Mouse (Mus musculus): ENCODE measurements around the gene Tdrd1. TPM values are rescaled to one million over a fixed set of nuclear protein-coding genes. Genes with fewer than 3 reads are reported as not detected.

The Tdrd1 gene
- total RNA-seq, 1 experiment: 0.94 TPM

DNA sequence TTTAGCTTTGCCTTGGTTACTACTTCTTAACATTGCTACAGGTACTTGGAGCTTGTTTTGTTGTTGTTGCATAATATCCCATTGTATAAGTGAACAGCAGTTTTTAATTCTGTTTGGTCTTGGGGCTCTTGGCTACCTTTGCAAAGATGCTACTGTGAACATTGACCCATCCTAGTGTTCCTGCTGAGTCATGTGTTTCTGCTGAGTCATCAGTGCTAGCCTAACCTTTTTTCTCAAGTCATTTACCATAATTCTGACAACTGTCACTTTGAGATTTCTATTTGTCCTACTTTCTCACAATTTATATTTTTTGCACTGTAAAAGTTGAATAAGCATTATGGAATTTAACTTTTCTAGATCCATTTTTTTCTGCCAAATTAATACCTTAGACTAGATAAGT lies 26.6 kb downstream of the Tdrd1 start:
- TF ChIP-seq MAFK (IDR thresholded peaks at IDR 0.05; ENCODE audit: insufficient read depth, low read depth, low read length) (peak; percentile 90), ZNF384 (IDR thresholded peaks at IDR 0.05; ENCODE audit: low read depth, low read length) (no peak)
- no peak overlapping the region for H3K4me3 ChIP-seq (ENCODE audit: insufficient read depth in 1 of 2, low read depth in 1 of 2, low read length in 2 of 2, poor library complexity in 1 of 2, severe bottlenecking in 1 of 2)
- H3K36me3 ChIP-seq (ENCODE audit: control insufficient read depth, insufficient read depth, low read length, poor library complexity, severe bottlenecking): no peaks in the 10 kb centered on the region
- DNase-seq (ENCODE audit: low read depth, low spot score): no peak
- H3K9me3 ChIP-seq (ENCODE audit: control insufficient read depth, insufficient read depth, low read depth, low read length): no peaks in the 10 kb centered on the region
- no peak overlapping the region for H3K27ac ChIP-seq (ENCODE audit: insufficient read depth, low read depth, low read length, poor library complexity, severe bottlenecking)
- H3K9ac ChIP-seq (ENCODE audit: insufficient read depth, low read depth, low read length, poor library complexity, severe bottlenecking): no peak overlapping the region
- in situ Hi-C loops (cut with MboI; ENCODE audit: low sequenced_read_pairs in 2 of 2, unreplicated experiment in 2 of 2): no loop called here
- H3K4me1 ChIP-seq (ENCODE audit: control insufficient read depth in 2 of 2, insufficient read depth in 2 of 2, low read length in 2 of 2, poor library complexity in 1 of 2): no peaks in the 10 kb centered on the region

DNA sequence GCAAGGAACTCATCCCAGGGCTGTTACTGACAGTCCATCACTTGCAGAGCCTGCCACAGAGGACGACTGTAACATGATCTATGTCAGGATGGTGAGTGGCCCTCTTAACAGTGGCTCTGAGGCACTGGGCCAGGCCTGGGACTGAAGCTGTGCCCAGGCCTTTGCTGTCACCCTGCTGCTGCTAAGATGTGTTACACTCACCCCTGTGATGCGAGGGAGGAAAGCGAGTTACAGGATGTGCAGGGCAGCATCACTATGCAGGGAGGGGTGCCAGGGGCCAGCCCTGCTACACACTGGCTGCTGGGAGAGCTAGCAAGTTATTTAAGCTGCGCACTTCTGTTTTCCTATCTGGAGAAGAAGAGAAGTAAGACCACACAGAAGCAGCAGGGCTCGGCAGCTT lies 30.4 kb downstream of the Tdrd1 start:
- no peak for TF ChIP-seq HCFC1 (IDR thresholded peaks at IDR 0.05; ENCODE audit: borderline replicate concordance, insufficient read depth, low read length)
- TF ChIP-seq ZC3H11A (IDR thresholded peaks at IDR 0.05; ENCODE audit: borderline replicate concordance, low read depth, low read length): no peak
- no peak for DNase-seq (ENCODE audit: low read depth, low spot score)
- in situ Hi-C loops (cut with MboI; ENCODE audit: low sequenced_read_pairs in 2 of 2, unreplicated experiment in 2 of 2): no loop called here
- Histone ChIP-seq H3K36me3 (ENCODE audit: control insufficient read depth, insufficient read depth, low read length, poor library complexity, severe bottlenecking) (no peaks in the 10 kb centered on the region), H3K9ac (ENCODE audit: insufficient read depth, low read depth, low read length, poor library complexity, severe bottlenecking) (no peak overlapping the region), H3K4me3 (ENCODE audit: insufficient read depth in 1 of 2, low read depth in 1 of 2, low read length in 2 of 2, poor library complexity in 1 of 2, severe bottlenecking in 1 of 2) (no peak overlapping the region), H3K9me3 (ENCODE audit: control insufficient read depth, insufficient read depth, low read depth, low read length) (no peaks in the 10 kb centered on the region), H3K4me1 (ENCODE audit: control insufficient read depth in 2 of 2, insufficient read depth in 2 of 2, low read length in 2 of 2, poor library complexity in 1 of 2) (no peaks in the 10 kb centered on the region), H3K27ac (ENCODE audit: insufficient read depth, low read depth, low read length, poor library complexity, severe bottlenecking) (no peak overlapping the region)

DNA sequence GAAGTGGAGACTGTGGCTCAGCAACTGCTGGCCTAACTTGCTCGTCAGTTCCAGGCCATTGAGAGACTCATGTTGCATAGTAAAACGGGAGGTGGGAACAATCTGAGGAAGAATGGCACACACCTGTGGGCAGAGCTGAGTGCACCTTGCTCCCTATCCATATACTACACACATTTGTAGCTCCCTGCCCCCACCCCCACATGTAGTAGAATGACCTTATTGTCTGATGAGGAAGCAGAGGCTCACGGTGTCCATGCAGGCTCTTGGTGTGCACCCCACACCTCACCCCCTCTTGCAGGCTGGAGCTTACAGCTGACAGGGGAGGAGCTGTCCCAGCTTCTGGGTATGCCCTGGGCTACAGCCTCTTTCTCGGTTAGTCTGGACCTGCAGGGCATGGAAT lies 41.7 kb downstream of the Tdrd1 start:
- TF ChIP-seq MAFK (IDR thresholded peaks at IDR 0.05; ENCODE audit: insufficient read depth, low read depth, low read length) (no peak), HCFC1 (IDR thresholded peaks at IDR 0.05; ENCODE audit: borderline replicate concordance, insufficient read depth, low read length) (no peak), CHD2 (IDR thresholded peaks at IDR 0.05; ENCODE audit: low read depth, low read length) (no peak), ZNF384 (IDR thresholded peaks at IDR 0.05; ENCODE audit: low read depth, low read length) (no peak), ZC3H11A (IDR thresholded peaks at IDR 0.05; ENCODE audit: borderline replicate concordance, low read depth, low read length) (no peak)
- no peak for DNase-seq (ENCODE audit: low read depth, low spot score)
- Histone ChIP-seq H3K9me3 (ENCODE audit: control insufficient read depth, insufficient read depth, low read depth, low read length) (no peaks in the 10 kb centered on the region), H3K27ac (ENCODE audit: insufficient read depth, low read depth, low read length, poor library complexity, severe bottlenecking) (no peak overlapping the region), H3K36me3 (ENCODE audit: control insufficient read depth, insufficient read depth, low read length, poor library complexity, severe bottlenecking) (no peaks in the 10 kb centered on the region), H3K4me3 (ENCODE audit: insufficient read depth in 1 of 2, low read depth in 1 of 2, low read length in 2 of 2, poor library complexity in 1 of 2, severe bottlenecking in 1 of 2) (no peak overlapping the region), H3K4me1 (ENCODE audit: control insufficient read depth in 2 of 2, insufficient read depth in 2 of 2, low read length in 2 of 2, poor library complexity in 1 of 2) (no peaks in the 10 kb centered on the region; a peak in 1 of 4 replicates), H3K9ac (ENCODE audit: insufficient read depth, low read depth, low read length, poor library complexity, severe bottlenecking) (no peak overlapping the region)
- in situ Hi-C loops (cut with MboI; ENCODE audit: low sequenced_read_pairs in 2 of 2, unreplicated experiment in 2 of 2): no loop called here

DNA sequence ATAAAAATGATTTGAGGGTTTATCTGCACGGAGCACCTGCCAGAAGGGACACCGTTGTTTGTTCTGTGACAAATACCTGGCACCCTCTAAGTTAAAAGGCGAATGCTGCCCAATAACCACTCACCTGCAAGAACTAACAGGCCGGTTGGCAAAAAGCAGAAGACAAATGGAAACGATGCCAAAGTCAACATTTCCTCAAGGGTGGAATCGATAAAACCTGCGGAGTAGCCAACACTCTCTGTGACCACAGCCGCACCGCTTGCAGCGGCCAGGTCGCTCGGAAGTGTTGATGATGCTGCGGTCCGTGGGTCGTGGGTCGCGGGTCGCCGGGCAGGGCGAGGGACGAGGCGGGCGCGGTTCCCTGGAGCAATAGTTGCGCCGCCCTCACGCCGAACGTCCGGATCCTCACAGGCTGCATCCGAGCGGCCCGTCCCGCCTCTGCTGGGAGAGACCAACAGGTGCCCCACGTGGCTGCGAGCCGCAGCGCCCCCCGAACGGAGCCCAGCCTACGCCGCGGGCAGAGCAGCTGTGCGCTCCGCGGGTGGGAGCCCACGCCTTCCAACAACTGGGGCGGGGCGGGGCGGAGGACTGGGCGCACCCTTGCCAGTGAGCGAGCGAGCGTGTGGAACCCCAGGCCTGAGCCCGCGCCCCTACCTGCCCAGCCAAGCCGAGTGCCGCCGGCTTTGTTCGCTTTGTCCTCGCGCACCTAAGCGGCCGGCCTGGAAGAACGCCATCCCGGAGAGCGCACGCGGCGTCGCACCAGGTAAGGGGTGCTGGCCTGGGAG lies 48.0 kb downstream of the Tdrd1 start, which contains the start of gene Vwa2:
Gene Vwa2 (plus strand): TSS at position 434 of the 785 bp plus-strand sequence.
- no peaks in the 10 kb centered on the region; a peak in 1 of 4 replicates for H3K4me1 ChIP-seq (ENCODE audit: control insufficient read depth in 2 of 2, insufficient read depth in 2 of 2, low read length in 2 of 2, poor library complexity in 1 of 2)
- H3K9ac ChIP-seq (ENCODE audit: insufficient read depth, low read depth, low read length, poor library complexity, severe bottlenecking): peak within 1 kb of the TSS; percentile 58
- in situ Hi-C loops (cut with MboI; ENCODE audit: low sequenced_read_pairs in 2 of 2, unreplicated experiment in 2 of 2): no loop called here
- no peaks in the 10 kb centered on the region for H3K9me3 ChIP-seq (ENCODE audit: control insufficient read depth, insufficient read depth, low read depth, low read length)
- H3K27ac ChIP-seq (ENCODE audit: insufficient read depth, low read depth, low read length, poor library complexity, severe bottlenecking): no peak within 1 kb of the TSS
- no peak for TF ChIP-seq ZNF384 (IDR thresholded peaks at IDR 0.05; ENCODE audit: low read depth, low read length)
- no peak for TF ChIP-seq HCFC1 (IDR thresholded peaks at IDR 0.05; ENCODE audit: borderline replicate concordance, insufficient read depth, low read length)
- TF ChIP-seq MAFK (IDR thresholded peaks at IDR 0.05; ENCODE audit: insufficient read depth, low read depth, low read length): no peak
- no peak for TF ChIP-seq CHD2 (IDR thresholded peaks at IDR 0.05; ENCODE audit: low read depth, low read length)
- TF ChIP-seq ZC3H11A (IDR thresholded peaks at IDR 0.05; ENCODE audit: borderline replicate concordance, low read depth, low read length): no peak
- peak within 1 kb of the TSS; percentile 60 to 66 for H3K4me3 ChIP-seq (ENCODE audit: insufficient read depth in 1 of 2, low read depth in 1 of 2, low read length in 2 of 2, poor library complexity in 1 of 2, severe bottlenecking in 1 of 2)
- no peaks in the 10 kb centered on the region for H3K36me3 ChIP-seq (ENCODE audit: control insufficient read depth, insufficient read depth, low read length, poor library complexity, severe bottlenecking)
- peak; percentile 44 for DNase-seq (ENCODE audit: low read depth, low spot score)
